Mouse (Mus musculus) liver, adult 2 months (tissue): ENCODE measurements around the gene Gemin7. TPM values are rescaled to one million over a fixed set of nuclear protein-coding genes. Genes with fewer than 3 reads are reported as not detected.
A peak's percentile ranks its signal among the peaks of the same experiment; 100 is the strongest.

Source experiments
- DNase-seq: peaks from one replicate; pipeline ENCODE4 v3.0.0-alpha.2; 2011; ENCODE audit warnings: low read depth, low spot score; ENCODE audit errors: extremely low read depth
- H3K27ac ChIP-seq: fragments of 200-500 bp; replicated peaks from 2 replicates; pipeline ENCODE4 v1.5.1; 2012; ENCODE audit warnings: low read depth, mild to moderate bottlenecking, control low read depth, inconsistent platforms, low read length; ENCODE audit not compliant: insufficient read depth
- H3K27me3 ChIP-seq: fragments of 200-500 bp; 2 replicates; pipeline ENCODE4 v1.6.1; 2012; ENCODE audit warnings: mild to moderate bottlenecking, moderate library complexity, low read length, inconsistent platforms; ENCODE audit not compliant: control insufficient read depth, insufficient read depth
- H3K36me3 ChIP-seq: fragments of 200-500 bp; 2 replicates; pipeline ENCODE4 v1.6.1; 2012; ENCODE audit warnings: low read length, inconsistent platforms; ENCODE audit not compliant: control insufficient read depth, insufficient read depth
- H3K4me1 ChIP-seq: fragments of 200-500 bp; 2 replicates; pipeline ENCODE4 v1.6.1; 2011; ENCODE audit warnings: low read length; ENCODE audit not compliant: control insufficient read depth, insufficient read depth
- H3K4me3 ChIP-seq: fragments of 200-500 bp; 2 replicates; pipeline ENCODE4 v1.5.1; 2011; ENCODE audit warnings: low read depth, mild to moderate bottlenecking, control low read depth, low read length, moderate library complexity; ENCODE audit not compliant: insufficient read depth
- H3K79me2 ChIP-seq: fragments of 200-500 bp; 2 replicates; pipeline ENCODE4 v1.6.1; 2012; ENCODE audit warnings: inconsistent platforms, mild to moderate bottlenecking, low read length, moderate library complexity; ENCODE audit not compliant: control insufficient read depth, insufficient read depth
- H3K9ac ChIP-seq: fragments of 200-500 bp; 2 replicates; pipeline ENCODE4 v1.6.1; 2012; ENCODE audit warnings: low read depth, mild to moderate bottlenecking, control low read depth, inconsistent platforms, low read length
- CTCF ChIP-seq: fragments of 200-500 bp; IDR thresholded peaks from 2 replicates; pipeline ENCODE4 v1.5.1; 2011; ENCODE audit warnings: low read depth, low read length, control low read depth
- POLR2A ChIP-seq: fragments of 200-500 bp; IDR thresholded peaks from 2 replicates; pipeline ENCODE4 v1.6.1; 2011; ENCODE audit warnings: low read length, control low read depth; ENCODE audit not compliant: insufficient read depth; ENCODE audit errors: extremely low read depth
- WGBS: fragments of 180-500 bp; shearing (Covaris S2); methylation state at CpG from one replicate; pipeline ENCODE4 v1.1.7; 2018; 5-methylcytosine and 5-hydroxymethylcytosine counted together
- polyA plus RNA-seq: library from polyadenylated mRNA; depleted of rRNA; stranded (reverse); fragments of >200 nt; gene quantifications from 2 replicates; pipeline ENCODE4 v1.2.3, GENCODE M21; 2012
- total RNA-seq: library from RNA; depleted of rRNA; stranded (reverse); fragments of >200 nt; gene quantifications from 2 replicates; pipeline ENCODE4 v1.2.3, GENCODE M21; 2014

The Gemin7 gene
- total and polyA plus RNA-seq, 2 experiments, result 31.2 to 61.6 TPM

DNA sequence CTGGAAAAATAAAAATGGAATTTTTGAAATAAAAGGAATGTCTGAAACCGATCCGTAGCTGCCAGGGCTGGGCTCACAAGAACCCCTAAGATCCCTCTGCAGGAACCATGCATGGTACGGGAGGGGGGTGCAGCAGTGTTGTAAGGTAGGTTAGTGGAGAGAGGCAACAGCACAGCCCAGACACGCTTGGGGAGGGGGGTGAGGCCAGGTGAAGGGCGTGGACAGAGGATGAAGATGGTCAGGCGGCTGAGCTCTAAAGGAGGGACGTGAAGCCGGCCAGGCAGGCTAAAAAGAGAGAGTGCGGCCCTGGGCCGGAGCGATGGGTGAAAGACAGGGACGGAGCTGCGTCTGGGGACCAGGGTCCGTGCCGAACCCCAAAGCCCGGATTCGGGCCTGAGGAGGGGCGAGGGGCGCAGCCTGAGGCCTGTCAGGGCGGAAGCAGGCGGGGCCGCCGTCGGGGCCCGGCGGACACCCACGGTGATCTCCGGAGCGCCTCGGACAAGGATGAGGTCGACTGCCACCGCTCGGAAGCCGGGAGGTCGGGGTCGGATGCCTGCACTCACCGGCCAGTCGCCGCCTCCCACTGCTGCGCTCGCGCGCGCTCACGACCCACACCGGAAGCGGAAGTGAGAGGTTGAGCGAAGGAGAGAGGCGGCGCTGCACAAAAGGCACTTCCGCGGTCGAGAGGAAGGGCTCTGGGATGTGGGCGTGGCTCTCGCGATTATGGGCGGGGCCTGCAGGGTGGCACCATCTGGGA, 26.6 kb upstream of the Gemin7 start, which contains the start of gene Clasrp:
Gene Clasrp (minus strand): TSS at position 638 of the 757 bp plus-strand sequence.
- Histone ChIP-seq H3K9ac (peak within 1 kb of the TSS; percentile 89), H3K27ac (peak within 1 kb of the TSS; percentile 28; the same call in 1 of the 2 replicates), H3K79me2 (peaks cover 14% of the 10 kb centered on the region; the same call in 1 of the 2 replicates), H3K27me3 (no peaks in the 10 kb centered on the region), H3K4me3 (peak within 1 kb of the TSS; percentile 79), H3K4me1 (peaks cover 5% of the 10 kb centered on the region; the same call in 1 of the 2 replicates), H3K36me3 (no peaks in the 10 kb centered on the region)
- TF ChIP-seq CTCF (no peak), POLR2A (peak; percentile 65)
- peak; percentile 86 for DNase-seq
- WGBS, result 1% methylated on average over 50 of the region's 57 CpGs

DNA sequence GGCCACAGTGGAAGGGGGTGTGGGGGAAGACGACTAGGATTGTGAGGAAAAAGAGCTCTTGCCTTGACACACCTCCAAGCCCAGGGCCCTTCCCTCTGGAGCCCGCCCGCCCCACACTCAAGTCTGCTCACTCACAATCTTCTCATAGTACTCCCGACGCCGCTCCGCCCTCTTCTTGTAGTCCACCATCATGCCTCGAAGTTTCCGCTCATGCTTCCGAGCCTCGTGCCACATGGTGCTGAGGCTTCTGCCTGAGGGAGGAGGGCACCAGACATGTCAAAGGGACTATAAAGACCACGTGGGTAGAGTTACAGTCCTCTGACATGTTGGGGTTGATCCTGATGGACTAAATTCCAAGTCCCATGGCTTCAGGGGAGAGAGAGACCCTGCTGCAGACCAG, 25.7 kb upstream of the Gemin7 start:
- peaks cover 5% of the 10 kb centered on the region; the same call in 1 of the 2 replicates for H3K4me1 ChIP-seq
- no peaks in the 10 kb centered on the region for H3K36me3 ChIP-seq
- H3K79me2 ChIP-seq, result peaks cover 14% of the 10 kb centered on the region; the same call in 1 of the 2 replicates
- DNase-seq, result no peak
- no peak overlapping the region for H3K9ac ChIP-seq
- WGBS, result 81% methylated on average over 12 of the region's 12 CpGs
- no peaks in the 10 kb centered on the region for H3K27me3 ChIP-seq
- no peak overlapping the region for H3K27ac ChIP-seq
- H3K4me3 ChIP-seq, result no peak overlapping the region
- TF ChIP-seq CTCF (no peak), POLR2A (no peak)

DNA sequence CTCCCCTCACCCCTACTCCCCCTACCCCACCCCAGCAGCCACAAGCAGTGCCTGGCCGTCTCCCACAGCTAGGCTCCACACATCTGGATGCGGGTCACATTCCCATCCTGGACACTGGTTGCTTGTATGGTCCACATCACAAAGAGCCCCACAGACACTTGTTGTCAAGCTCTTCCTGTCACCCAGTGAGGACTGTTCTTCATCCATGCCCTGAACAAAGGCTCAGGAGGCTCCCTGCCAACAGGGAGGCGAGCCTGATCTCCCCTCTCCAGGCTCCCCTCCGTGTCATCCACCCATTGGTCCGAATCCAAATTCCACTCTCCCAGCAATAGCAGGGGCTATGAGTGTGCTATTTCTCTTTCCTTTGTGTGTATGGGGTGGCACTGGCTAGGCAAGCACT, 23.2 kb upstream of the Gemin7 start:
- no peak for TF ChIP-seq POLR2A
- no peak for TF ChIP-seq CTCF

DNA sequence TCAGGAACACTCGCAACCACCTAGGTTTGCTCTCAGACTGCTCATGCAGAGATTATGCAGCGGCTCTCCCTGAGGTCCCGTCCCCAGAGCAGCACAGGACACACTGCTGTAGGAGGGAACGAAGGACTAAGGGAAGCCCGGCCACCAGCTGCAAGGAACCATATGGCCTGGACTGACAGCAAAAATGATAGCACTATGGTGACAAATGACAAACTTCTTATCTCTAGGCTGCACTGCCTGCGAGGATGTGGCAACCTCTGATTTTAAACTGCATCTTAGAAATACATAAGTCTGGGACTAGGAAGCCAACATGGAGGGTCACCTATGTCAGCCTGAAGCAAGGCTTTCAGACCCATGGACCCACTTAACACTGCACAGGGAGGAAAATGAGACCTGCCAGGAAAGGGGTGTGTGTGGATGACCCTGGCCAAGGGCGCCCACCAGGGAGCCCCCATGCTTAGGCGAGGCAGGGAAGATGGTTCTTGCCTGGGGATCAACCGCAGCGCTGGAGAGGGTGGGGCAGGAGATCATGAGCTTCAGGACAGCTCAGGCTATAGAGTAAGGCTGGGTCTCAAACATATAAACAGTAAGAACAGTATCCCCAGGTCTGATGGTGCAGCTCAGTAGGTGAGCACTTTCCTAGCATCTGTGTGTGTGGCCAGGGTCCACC, 15.8 kb upstream of the Gemin7 start:
- H3K36me3 ChIP-seq, result no peaks in the 10 kb centered on the region
- H3K27me3 ChIP-seq, result no peaks in the 10 kb centered on the region
- no peak overlapping the region for H3K9ac ChIP-seq
- H3K4me1 ChIP-seq, result no peaks in the 10 kb centered on the region
- WGBS, result 91% methylated on average over 10 of the region's 10 CpGs
- H3K79me2 ChIP-seq, result no peaks in the 10 kb centered on the region
- DNase-seq, result no peak
- TF ChIP-seq POLR2A (no peak), CTCF (no peak)
- H3K4me3 ChIP-seq, result no peak overlapping the region
- H3K27ac ChIP-seq, result no peak overlapping the region

More for the DNA sequence above, 23.2 kb upstream of the Gemin7 start:
- Histone ChIP-seq H3K27me3 (no peaks in the 10 kb centered on the region), H3K36me3 (no peaks in the 10 kb centered on the region), H3K4me1 (peaks cover 5% of the 10 kb centered on the region; the same call in 1 of the 2 replicates), H3K9ac (no peak overlapping the region), H3K27ac (no peak overlapping the region), H3K4me3 (no peak overlapping the region), H3K79me2 (peaks cover 14% of the 10 kb centered on the region; the same call in 1 of the 2 replicates)
- no peak for DNase-seq
- 77% methylated on average over 5 of the region's 5 CpGs for WGBS

DNA sequence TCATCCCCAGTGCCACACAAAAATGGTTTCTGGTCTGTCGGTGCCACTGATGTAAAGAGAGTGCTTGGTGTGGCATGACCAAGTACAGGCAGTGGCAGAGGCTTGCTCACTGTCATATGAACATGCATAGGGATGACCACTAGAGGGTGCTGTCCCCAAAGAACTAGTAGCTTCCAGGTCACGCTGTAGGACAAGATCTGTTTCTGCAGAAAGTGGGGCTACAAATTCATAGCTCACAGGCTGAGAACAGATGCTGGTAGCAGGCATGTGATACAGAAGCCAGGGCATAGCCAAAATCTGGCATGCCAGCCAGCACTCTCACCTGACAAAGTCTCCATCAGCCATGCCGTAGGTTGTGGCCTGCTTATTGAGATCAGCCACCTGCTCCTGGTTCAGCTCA, 12.5 kb upstream of the Gemin7 start:
- TF ChIP-seq POLR2A (no peak), CTCF (peak; percentile 72)
- no peaks in the 10 kb centered on the region for H3K27me3 ChIP-seq
- H3K4me3 ChIP-seq, result no peak overlapping the region
- DNase-seq, result peak; percentile 60
- H3K9ac ChIP-seq, result no peak overlapping the region
- 60% methylated on average over 3 of the region's 3 CpGs for WGBS
- H3K79me2 ChIP-seq, result no peaks in the 10 kb centered on the region
- H3K27ac ChIP-seq, result no peak overlapping the region
- H3K36me3 ChIP-seq, result peaks cover 13% of the 10 kb centered on the region; the same call in 1 of the 2 replicates
- H3K4me1 ChIP-seq, result no peaks in the 10 kb centered on the region

DNA sequence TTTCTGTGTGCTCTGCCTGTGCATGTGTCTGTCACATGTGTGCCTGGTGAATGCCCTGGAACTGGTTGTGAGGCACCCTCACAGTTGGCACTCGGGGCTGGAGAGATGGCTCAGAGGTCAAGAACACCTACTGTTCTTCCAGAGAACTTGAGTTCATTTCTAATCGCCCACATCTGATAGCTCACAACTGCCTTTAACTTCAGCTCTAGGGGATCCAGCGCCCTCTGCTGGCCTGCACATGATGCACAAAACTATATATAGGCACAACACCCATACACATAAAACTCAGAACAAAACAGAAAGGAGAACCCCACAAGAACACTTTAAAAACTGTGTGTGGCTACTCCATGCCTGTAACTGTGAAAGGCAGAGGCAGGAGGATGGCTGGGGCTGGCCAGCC, 11.8 kb upstream of the Gemin7 start:
- DNase-seq, result peak; percentile 27
- Histone ChIP-seq H3K4me1 (no peaks in the 10 kb centered on the region), H3K9ac (no peak overlapping the region), H3K27ac (no peak overlapping the region), H3K27me3 (no peaks in the 10 kb centered on the region), H3K4me3 (no peak overlapping the region), H3K79me2 (no peaks in the 10 kb centered on the region), H3K36me3 (peaks cover 16% of the 10 kb centered on the region; the same call in 1 of the 2 replicates)
- TF ChIP-seq CTCF (peak; percentile 54; the same call in 1 of the 2 replicates), POLR2A (no peak)
- WGBS, result 55% methylated on average over 3 of the region's 3 CpGs
